Mouse (Mus musculus): ENCODE data around the gene Hmx1.

DNA sequence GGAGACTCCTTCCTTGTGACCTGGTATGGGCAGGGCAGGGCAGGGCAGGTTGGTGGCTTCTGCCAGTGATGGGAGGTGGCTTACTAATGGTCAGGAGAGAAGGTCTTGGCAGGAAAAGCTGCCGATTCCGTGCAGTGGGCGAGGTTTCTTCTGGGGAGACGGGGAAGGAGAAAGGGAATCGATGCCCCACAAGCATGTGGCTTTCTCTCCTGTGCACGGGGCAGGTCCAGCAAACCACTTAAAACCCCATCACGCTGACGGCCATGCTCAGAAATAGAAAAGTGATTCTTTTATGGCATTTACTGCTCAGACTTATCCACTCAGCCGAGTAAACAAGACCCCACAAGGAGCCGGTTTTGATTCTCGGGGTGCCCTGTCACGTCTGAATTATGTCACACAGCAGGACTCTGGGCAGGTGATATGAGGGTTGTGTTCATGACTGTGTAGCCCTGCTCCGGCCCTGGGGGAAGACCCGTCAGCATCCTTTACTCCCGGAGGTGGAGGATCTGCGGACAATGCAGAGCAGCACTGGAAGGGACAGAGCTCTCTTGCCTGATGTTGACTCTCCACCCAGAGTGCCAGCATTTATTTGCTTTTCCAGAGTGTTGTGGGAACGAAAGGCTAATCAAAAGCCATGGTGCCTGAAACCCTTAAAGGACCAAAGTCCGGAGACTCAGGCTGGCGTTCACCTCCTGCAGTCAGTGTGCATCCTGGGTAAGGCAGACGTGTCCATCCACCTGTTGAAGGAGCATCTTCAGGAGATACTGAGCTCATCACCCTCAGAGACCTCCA is 22.5 kb upstream of the Hmx1 start:
- TF ChIP-seq EP300 (IDR thresholded peaks at IDR 0.05; ENCODE audit: low read depth) (no peak), CTCF (IDR thresholded peaks at IDR 0.05; ENCODE audit: low read depth) (no peak)
